Mouse (Mus musculus): ENCODE measurements around the gene Rtkn.

Rtkn gene

DNA sequence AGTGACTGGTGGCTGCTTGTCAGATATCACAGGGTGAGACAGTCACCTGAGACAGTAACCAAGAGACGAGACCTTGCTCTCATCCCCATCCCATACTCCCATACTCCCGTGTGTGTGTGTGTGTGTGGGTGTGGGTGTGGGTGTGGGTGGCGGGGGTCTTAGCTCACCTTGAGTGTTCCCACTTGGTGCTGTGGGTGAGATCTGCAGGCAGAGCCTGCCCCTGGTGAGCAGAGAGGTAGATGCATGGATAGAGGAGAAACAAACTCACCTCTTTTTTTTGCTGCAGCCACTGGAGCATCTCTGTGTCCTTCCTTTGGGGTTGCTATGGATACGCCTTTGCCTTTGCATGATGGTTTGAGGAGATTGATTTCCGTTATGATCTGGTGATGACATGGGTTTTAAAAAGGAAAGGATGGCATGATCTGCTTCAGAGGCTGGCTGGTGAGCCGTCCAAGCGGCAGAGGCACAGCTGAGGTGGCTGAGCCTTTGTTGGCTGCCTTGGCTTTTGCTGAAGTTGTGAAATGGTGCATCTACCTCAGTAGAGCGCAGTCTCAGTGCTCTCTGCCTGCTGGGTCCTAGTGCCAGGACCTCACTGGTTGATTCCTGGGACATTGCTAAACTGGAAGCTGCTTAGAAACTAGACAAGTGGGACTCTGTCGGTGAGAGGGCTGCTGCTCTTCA lies 37.1 kb downstream of the Rtkn start:
- DNase-seq (ENCODE audit: low spot score): no peak

DNA sequence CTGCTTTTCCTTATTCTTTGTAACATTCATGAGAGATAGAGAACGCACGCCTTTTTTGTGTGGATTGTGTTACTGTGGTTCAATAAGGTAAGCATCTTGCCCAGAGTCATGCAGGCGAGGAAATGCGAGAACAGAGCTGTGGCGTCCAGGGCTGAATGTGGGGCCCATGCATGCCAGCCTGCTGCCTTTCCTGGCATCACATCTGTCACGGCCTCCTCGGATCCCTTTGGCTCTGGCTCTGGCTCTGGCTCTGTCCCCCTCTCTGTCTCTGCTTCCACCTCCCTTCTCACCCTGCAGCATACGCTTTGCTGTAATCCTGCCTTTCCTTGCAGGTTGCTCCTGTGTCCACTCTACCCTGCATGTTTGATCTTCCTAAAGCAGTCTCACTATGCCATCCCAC lies 40.7 kb downstream of the Rtkn start:
- DNase-seq (ENCODE audit: low spot score): no peak

DNA sequence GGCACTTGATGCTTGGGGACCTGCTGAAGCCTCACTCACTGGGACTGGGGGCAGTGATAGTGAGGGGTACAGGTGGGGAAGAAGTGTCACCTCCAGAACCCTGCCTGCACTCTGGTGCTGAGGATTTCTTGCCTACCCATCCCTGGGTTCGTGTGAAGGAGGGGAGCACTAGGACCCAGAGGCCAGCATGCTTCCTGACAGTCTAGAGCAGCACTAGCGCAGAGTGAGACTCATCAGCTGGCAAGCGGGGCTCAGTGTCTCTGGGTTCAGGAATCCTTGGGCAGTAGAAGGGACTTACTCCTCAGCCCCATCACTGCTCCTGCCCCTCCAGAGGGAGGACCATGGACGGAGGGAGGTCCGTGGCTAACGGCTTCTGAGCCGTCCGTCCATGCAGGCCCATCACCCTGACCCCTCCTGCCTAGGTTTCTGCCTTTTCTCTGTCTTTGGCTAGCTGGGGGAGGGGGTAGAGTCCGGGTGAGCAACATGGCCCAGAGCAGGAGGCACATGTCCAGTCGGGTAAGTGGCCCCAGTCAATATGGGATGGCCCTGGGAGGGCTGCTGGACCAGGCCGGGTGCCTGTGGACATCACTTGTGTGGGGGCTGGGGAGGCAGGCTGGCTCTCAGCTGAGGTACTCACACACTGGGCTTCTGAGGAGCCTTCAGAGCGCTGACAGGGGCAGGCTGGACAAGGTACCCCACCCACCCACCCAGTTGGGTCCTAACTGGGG lies 44.3 kb downstream of the Rtkn start:
- peak; percentile 74 for DNase-seq (ENCODE audit: low spot score)

DNA sequence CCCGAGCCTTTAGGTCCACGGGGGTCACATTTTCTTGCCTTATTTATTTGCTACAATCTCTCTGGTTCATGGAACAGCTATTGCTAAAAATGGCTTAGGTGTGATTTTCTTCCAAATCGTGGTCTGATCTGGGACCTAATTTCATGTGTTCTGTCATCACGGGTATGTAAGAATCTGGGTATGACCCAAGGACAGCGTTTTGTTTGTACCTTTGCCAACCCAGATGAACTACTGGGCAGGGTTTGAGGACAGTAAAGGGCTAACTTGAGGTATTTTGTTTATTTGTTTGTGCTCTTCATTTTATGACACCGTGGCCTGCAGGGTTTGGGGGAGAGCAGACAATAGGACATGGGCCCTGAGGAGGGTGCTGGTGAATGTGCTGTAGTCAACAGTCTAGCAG lies 45.3 kb downstream of the Rtkn start:
- DNase-seq (ENCODE audit: low spot score): no peak

DNA sequence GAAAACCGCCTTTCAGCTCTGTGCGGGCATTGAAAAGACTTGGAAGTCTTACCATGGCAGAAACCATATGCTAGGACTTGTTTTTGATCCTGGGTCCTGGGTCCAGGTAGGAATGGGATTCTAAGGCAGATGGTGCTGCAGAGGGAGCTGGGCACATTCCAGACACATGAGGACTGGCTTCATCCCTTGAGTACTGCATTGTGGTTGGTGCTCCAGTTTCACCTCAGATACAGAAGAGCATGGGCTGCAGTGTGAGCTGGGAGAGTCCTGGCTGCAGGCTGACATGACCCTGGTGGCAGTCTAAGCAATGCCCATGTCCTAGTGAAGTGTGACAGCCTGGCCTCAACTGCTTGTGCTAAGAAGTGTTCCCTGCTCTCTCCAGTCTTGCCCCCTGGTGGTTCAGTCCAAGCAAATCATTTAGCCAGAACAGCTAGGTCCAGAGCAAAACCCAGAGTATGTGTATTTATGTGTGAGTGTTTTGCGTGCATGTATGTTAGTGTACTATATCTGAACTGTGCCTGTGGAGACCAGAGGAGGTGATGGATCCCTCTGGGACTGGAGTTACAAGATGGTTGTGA lies 49.7 kb downstream of the Rtkn start:
- peak; percentile 51 for DNase-seq (ENCODE audit: low spot score)

DNA sequence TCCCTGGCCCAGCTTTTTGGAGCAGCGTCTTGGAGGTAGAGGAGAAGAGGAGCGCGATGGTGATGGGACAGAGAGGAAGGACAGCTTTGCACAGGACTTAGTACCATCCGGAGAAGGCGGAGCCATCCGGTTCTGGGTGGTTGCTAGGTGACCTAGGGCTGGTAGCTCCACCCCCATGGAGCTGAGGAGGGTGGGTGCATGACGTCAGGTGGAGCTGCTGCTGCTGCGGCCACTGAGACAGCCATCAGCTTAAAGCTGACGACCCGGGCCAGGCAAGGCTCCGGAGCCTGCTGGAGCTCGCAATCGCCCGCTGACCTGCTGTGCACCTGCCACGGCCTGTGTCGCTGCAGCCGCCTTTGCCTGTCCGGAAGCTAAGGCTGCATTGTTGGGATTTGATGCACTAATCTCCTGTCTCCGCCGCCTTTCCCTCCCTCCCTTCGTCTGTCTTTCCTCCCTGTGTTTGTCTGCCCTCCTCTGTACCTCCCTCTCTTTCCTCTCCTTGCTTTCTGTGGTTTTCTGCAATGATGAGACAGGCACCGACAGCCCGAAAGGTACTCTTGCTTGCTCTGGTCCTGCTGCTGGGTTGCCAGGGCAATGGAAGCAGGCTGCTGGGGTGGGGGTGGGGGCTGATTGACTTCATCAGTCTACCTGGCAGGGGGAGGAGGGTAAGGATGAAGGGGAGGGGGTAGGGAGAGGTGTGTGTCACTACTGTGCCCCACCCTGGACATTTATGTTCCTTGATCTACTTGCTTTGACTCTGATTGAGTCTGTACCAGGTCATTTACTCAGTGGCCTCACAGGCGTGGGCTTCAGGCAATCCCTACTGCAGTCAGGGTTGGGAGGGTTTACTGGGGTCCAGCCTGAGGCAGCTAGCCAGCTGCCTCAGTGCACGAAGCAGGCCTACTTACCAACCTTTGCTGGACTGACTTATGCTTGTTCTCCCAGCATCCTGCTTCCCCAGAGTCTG lies 50.9 kb downstream of the Rtkn start:
- peak; percentile 90 for DNase-seq (ENCODE audit: low spot score)

DNA sequence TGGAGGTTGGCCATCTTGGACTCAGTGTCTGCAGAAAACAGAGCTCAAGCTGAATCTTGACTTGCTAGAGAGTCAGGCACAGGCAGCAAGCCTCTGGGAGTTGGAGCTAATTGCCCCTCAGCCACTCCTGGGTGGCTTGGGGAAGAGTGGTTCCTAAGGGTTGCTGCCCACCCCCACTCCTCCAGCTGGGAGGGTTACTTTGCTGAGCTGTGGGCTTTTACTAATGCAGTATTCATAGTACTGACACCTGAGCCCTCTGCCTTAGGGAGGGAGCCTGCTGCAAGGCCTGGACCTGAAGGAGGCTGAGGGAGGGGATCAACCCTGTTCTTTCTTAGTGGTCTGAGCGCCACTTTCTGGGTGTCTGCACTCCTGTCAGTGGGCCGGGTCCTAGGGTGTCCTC lies 51.7 kb downstream of the Rtkn start:
- peak; percentile 27 for DNase-seq (ENCODE audit: low spot score)

DNA sequence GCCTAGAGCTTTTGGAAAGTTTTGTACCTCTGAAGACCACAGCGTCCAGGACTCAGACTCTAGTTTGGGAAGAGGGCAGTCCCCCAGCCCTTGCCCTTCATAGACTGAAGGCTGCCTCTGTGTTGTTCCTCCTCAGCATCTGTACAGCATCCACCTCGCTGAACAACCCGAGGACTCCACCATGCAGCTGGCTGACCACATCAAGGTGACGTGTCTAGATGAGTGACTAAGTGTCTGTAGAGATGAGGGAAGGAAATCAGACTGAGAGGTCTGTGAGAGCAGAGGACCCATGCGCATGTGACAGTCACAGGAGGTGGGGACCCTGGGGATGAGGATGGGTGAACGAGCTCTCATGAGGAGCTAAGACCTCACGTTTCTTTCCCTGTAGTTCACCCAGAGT lies 58.3 kb downstream of the Rtkn start:
- DNase-seq (ENCODE audit: low spot score): no peak

DNA sequence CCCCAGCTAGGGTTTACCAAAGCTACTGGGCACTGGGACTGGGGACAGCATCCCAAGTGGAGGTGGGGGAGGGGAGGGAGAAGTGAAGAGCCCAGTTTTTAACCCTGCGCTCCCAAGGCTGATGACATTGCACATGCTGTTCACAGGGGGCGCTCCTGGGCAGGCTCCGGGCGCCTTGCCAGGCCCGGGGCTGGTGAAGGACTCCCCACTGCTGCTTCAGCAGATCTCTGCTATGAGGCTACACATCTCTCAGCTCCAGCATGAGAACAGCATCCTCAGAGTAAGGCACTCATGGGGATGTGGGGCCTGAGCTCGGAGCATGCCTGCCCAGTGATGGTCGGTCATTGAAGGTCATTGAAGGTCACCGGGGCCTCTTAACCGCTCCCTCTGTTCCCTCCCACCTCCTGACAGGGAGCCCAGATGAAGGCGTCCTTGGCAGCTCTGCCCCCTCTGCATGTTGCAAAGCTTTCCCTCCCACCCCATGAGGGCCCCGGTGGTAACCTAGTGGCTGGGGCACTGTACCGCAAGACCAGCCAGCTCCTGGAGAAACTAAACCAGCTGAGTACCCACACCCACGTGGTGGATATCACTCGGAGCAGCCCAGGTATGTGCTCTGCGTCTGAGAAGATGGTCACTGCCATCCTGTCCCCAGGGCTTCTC lies 62.2 kb downstream of the Rtkn start:
- DNase-seq (ENCODE audit: low spot score): peak; percentile 22
